Mouse (Mus musculus): ENCODE results near the gene 2310039H08Rik. TPM values are rescaled to one million over a fixed set of nuclear protein-coding genes. Genes with fewer than 3 reads are reported as not detected.

Gene 2310039H08Rik
- polyA plus RNA-seq, 1 experiment: 7.8 TPM

- Histone ChIP-seq H3K9me3 (ENCODE audit: control insufficient read depth, low read length) (no peaks in the 10 kb centered on the region), H3K36me3 (ENCODE audit: control insufficient read depth) (peaks cover 2% of the 10 kb centered on the region; the same call in 1 of the 2 replicates), H3K4me3 (replicated peaks) (no peak overlapping the region), H3K4me1 (ENCODE audit: control insufficient read depth) (peaks cover 8% of the 10 kb centered on the region), H3K27me3 (ENCODE audit: control insufficient read depth) (peaks cover 2% of the 10 kb centered on the region; the same call in 1 of the 2 replicates)
- no peak for TF ChIP-seq TAL1 (IDR thresholded peaks at IDR 0.05; ENCODE audit: low read length)
- TF ChIP-seq GATA1 (IDR thresholded peaks at IDR 0.05; ENCODE audit: low read length): no peak
Observed at GRCm38 (mm10) chr17:46792963-46793362, 20.5 kb downstream of the 2310039H08Rik start.

GRCm38 (mm10) chr17:46796743-46797142 is 24.3 kb downstream of the 2310039H08Rik start:
- H3K27me3 ChIP-seq (ENCODE audit: control insufficient read depth): no peaks in the 10 kb centered on the region
- TF ChIP-seq TAL1 (IDR thresholded peaks at IDR 0.05; ENCODE audit: low read length): no peak
- no peak for TF ChIP-seq GATA1 (IDR thresholded peaks at IDR 0.05; ENCODE audit: low read length)
- H3K4me1 ChIP-seq (ENCODE audit: control insufficient read depth): peaks cover 8% of the 10 kb centered on the region
- peaks cover 35% of the 10 kb centered on the region for H3K36me3 ChIP-seq (ENCODE audit: control insufficient read depth)
- H3K4me3 ChIP-seq (replicated peaks): no peak overlapping the region
- H3K9me3 ChIP-seq (ENCODE audit: control insufficient read depth, low read length): no peaks in the 10 kb centered on the region

- no peaks in the 10 kb centered on the region for H3K27me3 ChIP-seq (ENCODE audit: control insufficient read depth)
- no peak for TF ChIP-seq GATA1 (IDR thresholded peaks at IDR 0.05; ENCODE audit: low read length)
- no peak for TF ChIP-seq TAL1 (IDR thresholded peaks at IDR 0.05; ENCODE audit: low read length)
- H3K36me3 ChIP-seq (ENCODE audit: control insufficient read depth): peaks cover 41% of the 10 kb centered on the region
- H3K4me1 ChIP-seq (ENCODE audit: control insufficient read depth): peaks cover 10% of the 10 kb centered on the region
- no peaks in the 10 kb centered on the region for H3K9me3 ChIP-seq (ENCODE audit: control insufficient read depth, low read length)
- no peak overlapping the region for H3K4me3 ChIP-seq (replicated peaks)
Observed at GRCm38 (mm10) chr17:46797386-46797785, 25.0 kb downstream of the 2310039H08Rik start.

- H3K4me1 ChIP-seq (ENCODE audit: control insufficient read depth): peaks cover 4% of the 10 kb centered on the region
- TF ChIP-seq GATA1 (IDR thresholded peaks at IDR 0.05; ENCODE audit: low read length): no peak
- TF ChIP-seq TAL1 (IDR thresholded peaks at IDR 0.05; ENCODE audit: low read length): no peak
- H3K27me3 ChIP-seq (ENCODE audit: control insufficient read depth): no peaks in the 10 kb centered on the region
- H3K36me3 ChIP-seq (ENCODE audit: control insufficient read depth): peaks cover 48% of the 10 kb centered on the region
- H3K4me3 ChIP-seq (replicated peaks): no peak overlapping the region
- no peaks in the 10 kb centered on the region for H3K9me3 ChIP-seq (ENCODE audit: control insufficient read depth, low read length)
Observed at GRCm38 (mm10) chr17:46799680-46800079, 27.2 kb downstream of the 2310039H08Rik start.

- Histone ChIP-seq H3K9me3 (ENCODE audit: control insufficient read depth, low read length) (no peaks in the 10 kb centered on the region), H3K36me3 (ENCODE audit: control insufficient read depth) (peaks cover 68% of the 10 kb centered on the region), H3K4me3 (replicated peaks) (no peak overlapping the region), H3K4me1 (ENCODE audit: control insufficient read depth) (peaks cover 4% of the 10 kb centered on the region), H3K27me3 (ENCODE audit: control insufficient read depth) (no peaks in the 10 kb centered on the region)
- TF ChIP-seq GATA1 (IDR thresholded peaks at IDR 0.05; ENCODE audit: low read length): no peak
- no peak for TF ChIP-seq TAL1 (IDR thresholded peaks at IDR 0.05; ENCODE audit: low read length)
Observed at GRCm38 (mm10) chr17:46801761-46802160, 29.3 kb downstream of the 2310039H08Rik start.

GRCm38 (mm10) chr17:46808376-46808775 is 35.9 kb downstream of the 2310039H08Rik start:
- Histone ChIP-seq H3K4me3 (replicated peaks) (no peak overlapping the region), H3K36me3 (ENCODE audit: control insufficient read depth) (peaks cover 85% of the 10 kb centered on the region), H3K27me3 (ENCODE audit: control insufficient read depth) (no peaks in the 10 kb centered on the region), H3K4me1 (ENCODE audit: control insufficient read depth) (no peaks in the 10 kb centered on the region), H3K9me3 (ENCODE audit: control insufficient read depth, low read length) (no peaks in the 10 kb centered on the region)
- TF ChIP-seq GATA1 (IDR thresholded peaks at IDR 0.05; ENCODE audit: low read length) (no peak), TAL1 (IDR thresholded peaks at IDR 0.05; ENCODE audit: low read length) (no peak)

GRCm38 (mm10) chr17:46809131-46809830 is 36.8 kb downstream of the 2310039H08Rik start:
- Histone ChIP-seq H3K4me3 (replicated peaks) (no peak overlapping the region), H3K9me3 (ENCODE audit: control insufficient read depth, low read length) (no peaks in the 10 kb centered on the region), H3K27me3 (ENCODE audit: control insufficient read depth) (no peaks in the 10 kb centered on the region), H3K36me3 (ENCODE audit: control insufficient read depth) (peaks cover 92% of the 10 kb centered on the region), H3K4me1 (ENCODE audit: control insufficient read depth) (no peaks in the 10 kb centered on the region)
- no peak for TF ChIP-seq TAL1 (IDR thresholded peaks at IDR 0.05; ENCODE audit: low read length)
- TF ChIP-seq GATA1 (IDR thresholded peaks at IDR 0.05; ENCODE audit: low read length): no peak

- Histone ChIP-seq H3K9me3 (ENCODE audit: control insufficient read depth, low read length) (no peaks in the 10 kb centered on the region), H3K4me1 (ENCODE audit: control insufficient read depth) (peaks cover 7% of the 10 kb centered on the region; the same call in 1 of the 2 replicates), H3K4me3 (replicated peaks) (no peak overlapping the region), H3K36me3 (ENCODE audit: control insufficient read depth) (peaks cover 93% of the 10 kb centered on the region), H3K27me3 (ENCODE audit: control insufficient read depth) (no peaks in the 10 kb centered on the region)
- TF ChIP-seq GATA1 (IDR thresholded peaks at IDR 0.05; ENCODE audit: low read length): no peak
- TF ChIP-seq TAL1 (IDR thresholded peaks at IDR 0.05; ENCODE audit: low read length): no peak
Observed at GRCm38 (mm10) chr17:46810672-46811071, 38.2 kb downstream of the 2310039H08Rik start.

GRCm38 (mm10) chr17:46812442-46812841 is 40.0 kb downstream of the 2310039H08Rik start:
- peaks cover 88% of the 10 kb centered on the region for H3K36me3 ChIP-seq (ENCODE audit: control insufficient read depth)
- TF ChIP-seq TAL1 (IDR thresholded peaks at IDR 0.05; ENCODE audit: low read length) (no peak), GATA1 (IDR thresholded peaks at IDR 0.05; ENCODE audit: low read length) (no peak)
- no peaks in the 10 kb centered on the region for H3K9me3 ChIP-seq (ENCODE audit: control insufficient read depth, low read length)
- H3K4me3 ChIP-seq (replicated peaks): no peak overlapping the region
- H3K27me3 ChIP-seq (ENCODE audit: control insufficient read depth): no peaks in the 10 kb centered on the region
- H3K4me1 ChIP-seq (ENCODE audit: control insufficient read depth): peaks cover 20% of the 10 kb centered on the region

All from erythroblast, embryonic 14.5 days (primary cell).